Mouse (Mus musculus): ENCODE results near the gene AU021092. TPM values are rescaled to one million over a fixed set of nuclear protein-coding genes. Genes with fewer than 3 reads are reported as not detected.

AU021092 gene
- total and polyA plus RNA-seq, 3 experiments = 12.1 to 19.9 (median 17.4) TPM

DNA sequence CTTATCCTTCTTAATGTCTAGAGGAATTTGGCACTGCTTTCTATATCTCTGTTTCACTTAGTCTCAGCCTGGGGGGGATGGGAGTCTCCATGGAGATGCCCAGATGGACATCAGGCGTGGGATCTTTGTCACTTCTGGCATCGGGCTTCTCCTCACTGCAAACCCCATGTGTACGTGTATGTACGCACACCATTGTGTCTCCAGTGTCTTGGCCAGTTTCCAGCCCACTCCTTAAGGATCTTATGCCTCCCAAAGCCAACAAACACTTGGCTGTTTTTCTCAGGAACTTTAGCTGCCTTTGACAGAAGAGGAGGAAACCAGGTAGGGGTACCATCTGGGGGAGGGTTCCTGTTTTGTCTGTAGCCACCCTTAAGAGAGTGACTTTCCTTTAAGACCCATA lies 696 bp downstream of the AU021092 start:
- peaks cover 3% of the 10 kb centered on the region for H3K4me1 ChIP-seq (ENCODE audit: control insufficient read depth, insufficient read depth, low read length)
- no peaks in the 10 kb centered on the region for H3K79me2 ChIP-seq (replicated peaks; ENCODE audit: control insufficient read depth, insufficient read depth, low read length)
- no peaks in the 10 kb centered on the region for H3K27me3 ChIP-seq (ENCODE audit: control insufficient read depth, insufficient read depth, low read length)
- H3K27ac ChIP-seq = peak overlapping the region; percentile 78
- TF ChIP-seq EP300 (IDR thresholded peaks at IDR 0.05; ENCODE audit: insufficient read depth, low read depth, low read length) = no peak
- no peak for TF ChIP-seq POLR2A (IDR thresholded peaks at IDR 0.05; ENCODE audit: insufficient read depth, low read depth, low read length)
- no peak for TF ChIP-seq CTCF (IDR thresholded peaks at IDR 0.05)
- WGBS = 36% methylated on average over 4 of the region's 4 CpGs
- H3K9ac ChIP-seq (ENCODE audit: low read depth, low read length) = no peak overlapping the region
- intact Hi-C loops (cut with DNase I) = no loop called here
- peak overlapping the region; percentile 48 for H3K4me3 ChIP-seq
- no peaks in the 10 kb centered on the region for H3K36me3 ChIP-seq (ENCODE audit: control insufficient read depth, insufficient read depth, low read length)
- peak in 1 of 2 experiments; percentile 30 for DNase-seq

DNA sequence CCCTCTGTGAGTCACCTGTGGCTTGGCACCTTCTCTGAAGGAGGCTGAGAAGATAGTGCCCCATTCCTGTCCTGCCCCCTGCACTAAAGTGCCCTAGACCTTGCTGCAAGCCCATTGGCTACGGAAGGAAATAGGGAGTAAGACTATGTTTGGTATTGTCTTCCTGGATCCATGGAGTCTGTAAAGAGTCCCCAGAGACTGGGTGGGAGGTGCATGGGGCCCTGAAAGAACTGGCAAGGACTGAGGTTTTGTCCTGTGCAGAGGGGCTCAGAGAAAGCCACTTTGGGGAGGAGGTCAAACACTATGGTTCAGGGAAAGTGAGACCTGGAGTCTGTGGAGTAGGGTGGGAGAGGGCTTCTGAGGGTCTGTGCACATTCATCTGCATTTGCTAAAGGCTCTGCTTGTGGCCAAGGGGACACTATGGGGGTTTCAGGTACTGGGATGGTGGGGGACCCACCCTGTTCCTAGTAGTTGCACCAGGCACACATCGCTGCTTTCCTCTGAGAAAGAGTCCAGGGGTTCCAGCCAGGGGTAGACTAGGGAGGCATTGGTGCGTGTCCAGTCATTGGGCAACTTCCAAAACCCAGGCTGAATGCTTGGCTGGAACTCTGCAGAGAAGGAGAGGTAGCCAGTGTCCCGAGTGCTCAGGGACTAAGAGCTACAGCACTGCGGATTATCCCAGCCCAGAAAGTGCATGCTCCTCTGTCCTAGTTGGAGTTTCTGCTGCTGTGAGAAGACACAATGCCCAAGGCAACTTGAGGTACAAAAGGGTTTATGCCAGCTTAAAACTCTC lies 4.6 kb downstream of the AU021092 start:
- Histone ChIP-seq H3K36me3 (ENCODE audit: control insufficient read depth, insufficient read depth, low read length) (no peaks in the 10 kb centered on the region), H3K9ac (ENCODE audit: low read depth, low read length) (no peak overlapping the region), H3K79me2 (replicated peaks; ENCODE audit: control insufficient read depth, insufficient read depth, low read length) (no peaks in the 10 kb centered on the region), H3K4me1 (ENCODE audit: control insufficient read depth, insufficient read depth, low read length) (peaks cover 3% of the 10 kb centered on the region), H3K27me3 (ENCODE audit: control insufficient read depth, insufficient read depth, low read length) (no peaks in the 10 kb centered on the region), H3K4me3 (no peak overlapping the region), H3K27ac (peak overlapping the region; percentile 55)
- DNase-seq = peak in 1 of 2 experiments; percentile 30
- TF ChIP-seq POLR2A (IDR thresholded peaks at IDR 0.05; ENCODE audit: insufficient read depth, low read depth, low read length) (no peak), EP300 (IDR thresholded peaks at IDR 0.05; ENCODE audit: insufficient read depth, low read depth, low read length) (0 out of 2 replicates have a peak, but pooled peaks have one; percentile 13)
- 45% methylated on average over 5 of the region's 5 CpGs for WGBS
- intact Hi-C loops (cut with DNase I) = no loop called here

- no peaks in the 10 kb centered on the region for H3K79me2 ChIP-seq (replicated peaks; ENCODE audit: control insufficient read depth, insufficient read depth, low read length)
- peak in 1 of 2 experiments; percentile 52 for DNase-seq
- H3K9ac ChIP-seq (ENCODE audit: low read depth, low read length) = no peak overlapping the region
- TF ChIP-seq EP300 (IDR thresholded peaks at IDR 0.05; ENCODE audit: insufficient read depth, low read depth, low read length) (no peak), POLR2A (IDR thresholded peaks at IDR 0.05; ENCODE audit: insufficient read depth, low read depth, low read length) (no peak), CTCF (IDR thresholded peaks at IDR 0.05) (no peak)
- peak overlapping the region; percentile 55 for H3K27ac ChIP-seq
- no peaks in the 10 kb centered on the region for H3K27me3 ChIP-seq (ENCODE audit: control insufficient read depth, insufficient read depth, low read length)
- WGBS = 45% methylated on average over 6 of the region's 6 CpGs
- no peaks in the 10 kb centered on the region for H3K36me3 ChIP-seq (ENCODE audit: control insufficient read depth, insufficient read depth, low read length)
- no peak overlapping the region for H3K4me3 ChIP-seq
- peaks cover 3% of the 10 kb centered on the region for H3K4me1 ChIP-seq (ENCODE audit: control insufficient read depth, insufficient read depth, low read length)
- intact Hi-C loops (cut with DNase I) = no loop called here
These were observed 5.4 kb downstream of the AU021092 start for GRCm38 (mm10) chr16:5216686-5217085.

- Histone ChIP-seq H3K27me3 (ENCODE audit: control insufficient read depth, insufficient read depth, low read length) (no peaks in the 10 kb centered on the region), H3K27ac (no peak overlapping the region), H3K79me2 (replicated peaks; ENCODE audit: control insufficient read depth, insufficient read depth, low read length) (no peaks in the 10 kb centered on the region), H3K9ac (ENCODE audit: low read depth, low read length) (no peak overlapping the region), H3K4me3 (no peak overlapping the region), H3K36me3 (ENCODE audit: control insufficient read depth, insufficient read depth, low read length) (no peaks in the 10 kb centered on the region), H3K4me1 (ENCODE audit: control insufficient read depth, insufficient read depth, low read length) (peaks cover 3% of the 10 kb centered on the region)
- intact Hi-C loops (cut with DNase I) = no loop called here
- DNase-seq = no peak
- WGBS = 97% methylated on average over 2 of the region's 2 CpGs
- TF ChIP-seq CTCF (IDR thresholded peaks at IDR 0.05) (no peak), POLR2A (IDR thresholded peaks at IDR 0.05; ENCODE audit: insufficient read depth, low read depth, low read length) (no peak), EP300 (IDR thresholded peaks at IDR 0.05; ENCODE audit: insufficient read depth, low read depth, low read length) (no peak)
These were observed 8.0 kb downstream of the AU021092 start for GRCm38 (mm10) chr16:5214126-5214525.

DNA sequence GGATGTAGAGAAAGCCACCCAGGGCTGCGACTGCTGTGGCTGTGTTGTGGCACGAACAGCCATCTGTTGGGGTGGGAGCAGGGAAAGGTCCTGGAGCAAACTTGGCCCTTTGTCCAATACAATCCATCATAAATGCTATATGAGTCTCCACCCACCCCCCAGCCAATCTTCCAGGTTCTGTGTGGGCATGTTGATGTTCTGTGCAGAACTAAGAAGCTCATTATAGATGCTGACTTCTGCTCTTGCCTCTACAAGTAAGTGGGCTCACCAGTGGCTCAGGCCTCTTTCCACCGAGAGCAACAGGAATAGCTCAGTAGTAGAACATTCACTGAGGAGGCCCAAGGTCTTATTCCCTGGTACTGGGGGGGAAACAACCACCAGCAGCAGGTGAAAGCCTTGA lies 9.9 kb downstream of the AU021092 start:
- TF ChIP-seq POLR2A (IDR thresholded peaks at IDR 0.05; ENCODE audit: insufficient read depth, low read depth, low read length) = no peak
- no peak for TF ChIP-seq EP300 (IDR thresholded peaks at IDR 0.05; ENCODE audit: insufficient read depth, low read depth, low read length)
- no peak for TF ChIP-seq CTCF (IDR thresholded peaks at IDR 0.05)
- WGBS = 77% methylated on average over 3 of the region's 3 CpGs
- no peak overlapping the region for H3K4me3 ChIP-seq
- intact Hi-C loops (cut with DNase I) = no loop called here
- H3K79me2 ChIP-seq (replicated peaks; ENCODE audit: control insufficient read depth, insufficient read depth, low read length) = no peaks in the 10 kb centered on the region
- no peak overlapping the region for H3K9ac ChIP-seq (ENCODE audit: low read depth, low read length)
- H3K27me3 ChIP-seq (ENCODE audit: control insufficient read depth, insufficient read depth, low read length) = no peaks in the 10 kb centered on the region
- no peak overlapping the region for H3K27ac ChIP-seq
- peaks cover 3% of the 10 kb centered on the region for H3K4me1 ChIP-seq (ENCODE audit: control insufficient read depth, insufficient read depth, low read length)
- H3K36me3 ChIP-seq (ENCODE audit: control insufficient read depth, insufficient read depth, low read length) = no peaks in the 10 kb centered on the region
- DNase-seq = no peak

DNA sequence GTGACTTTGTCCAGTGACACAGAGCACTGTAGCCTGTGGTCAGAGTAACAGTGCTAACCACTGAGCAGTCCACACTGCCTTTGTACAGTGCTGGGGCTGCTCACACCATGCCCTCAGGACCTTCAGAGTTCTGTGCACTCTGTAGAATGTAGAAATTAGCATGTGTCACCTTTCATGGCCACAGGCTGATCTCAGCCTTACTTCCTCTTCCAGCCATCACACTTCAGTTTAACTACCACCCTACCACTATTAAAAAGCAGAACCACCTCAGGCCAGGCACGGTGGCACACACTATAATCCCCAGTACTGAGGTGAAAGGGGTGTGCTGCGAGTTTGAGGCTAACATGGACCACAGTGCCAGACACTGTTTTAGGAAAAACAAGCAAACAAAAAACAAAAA lies 11.7 kb downstream of the AU021092 start:
- intact Hi-C loops (cut with DNase I) = no loop called here
- H3K9ac ChIP-seq (ENCODE audit: low read depth, low read length) = no peak overlapping the region
- H3K4me1 ChIP-seq (ENCODE audit: control insufficient read depth, insufficient read depth, low read length) = no peaks in the 10 kb centered on the region
- DNase-seq = no peak
- TF ChIP-seq EP300 (IDR thresholded peaks at IDR 0.05; ENCODE audit: insufficient read depth, low read depth, low read length) = no peak
- no peak for TF ChIP-seq POLR2A (IDR thresholded peaks at IDR 0.05; ENCODE audit: insufficient read depth, low read depth, low read length)
- TF ChIP-seq CTCF (IDR thresholded peaks at IDR 0.05) = no peak
- no peak overlapping the region for H3K4me3 ChIP-seq
- H3K79me2 ChIP-seq (replicated peaks; ENCODE audit: control insufficient read depth, insufficient read depth, low read length) = no peaks in the 10 kb centered on the region
- H3K36me3 ChIP-seq (ENCODE audit: control insufficient read depth, insufficient read depth, low read length) = no peaks in the 10 kb centered on the region
- no peak overlapping the region for H3K27ac ChIP-seq
- no peaks in the 10 kb centered on the region for H3K27me3 ChIP-seq (ENCODE audit: control insufficient read depth, insufficient read depth, low read length)
- WGBS = 70% methylated on average over 2 of the region's 2 CpGs
